Mouse (Mus musculus) frontal cortex, adult (tissue): ENCODE data around the gene Stra8.

Source experiments
- ATAC-seq: cut with Nextera tagmentation; 2 replicates; pipeline ENCODE4 v1.9.2; 2017; ENCODE audit warnings: mild to moderate bottlenecking, moderate library complexity, mixed read lengths; ENCODE audit not compliant: low TSS enrichment

Gene Stra8

GRCm38 (mm10) chr6:34919956-34920355 lies at the start of gene Stra8:
Stra8 (plus strand) TSS chr6:34920163.
- ATAC-seq, result no peak

- ATAC-seq, result no peak
Measured at GRCm38 (mm10) chr6:34870724-34871123, 49.2 kb upstream of the Stra8 start.

- ATAC-seq, result no peak
Measured at GRCm38 (mm10) chr6:34871929-34872328, 48.0 kb upstream of the Stra8 start.

- ATAC-seq, result no peak
Measured at GRCm38 (mm10) chr6:34872871-34873270, 47.1 kb upstream of the Stra8 start.

- 0 out of 2 replicates have a peak, but pooled peaks have one; percentile 0 for ATAC-seq
Measured at GRCm38 (mm10) chr6:34874101-34874921, 45.7 kb upstream of the Stra8 start.

GRCm38 (mm10) chr6:34875268-34875761 lies 44.6 kb upstream of the Stra8 start:
- ATAC-seq, result no peak

GRCm38 (mm10) chr6:34875966-34876834 lies 43.8 kb upstream of the Stra8 start:
- no peak for ATAC-seq

GRCm38 (mm10) chr6:34876835-34877156 lies 43.2 kb upstream of the Stra8 start:
- ATAC-seq, result no peak

- peak; percentile 64 for ATAC-seq
Measured at GRCm38 (mm10) chr6:34877509-34878321, 42.2 kb upstream of the Stra8 start, which contains the start of gene Cyren. Cyren (minus strand) TSS chr6:34878060.

- ATAC-seq, result no peak
Measured at GRCm38 (mm10) chr6:34879101-34879740, 40.7 kb upstream of the Stra8 start.

GRCm38 (mm10) chr6:34879911-34880475 lies 40.0 kb upstream of the Stra8 start:
- peak; percentile 48 for ATAC-seq

GRCm38 (mm10) chr6:34884724-34885123 lies 35.2 kb upstream of the Stra8 start:
- ATAC-seq, result no peak

GRCm38 (mm10) chr6:34887131-34887850 lies 32.7 kb upstream of the Stra8 start:
- peak; percentile 51 for ATAC-seq

GRCm38 (mm10) chr6:34889185-34889584 lies 30.8 kb upstream of the Stra8 start:
- ATAC-seq, result no peak

- ATAC-seq, result no peak
Measured at GRCm38 (mm10) chr6:34895569-34895968, 24.4 kb upstream of the Stra8 start.

GRCm38 (mm10) chr6:34896168-34896780 lies 23.7 kb upstream of the Stra8 start:
- no peak for ATAC-seq

- ATAC-seq, result no peak
Measured at GRCm38 (mm10) chr6:34899127-34899526, 20.8 kb upstream of the Stra8 start.

- no peak for ATAC-seq
Measured at GRCm38 (mm10) chr6:34900990-34901389, 19.0 kb upstream of the Stra8 start.

- peak; percentile 79 for ATAC-seq
Measured at GRCm38 (mm10) chr6:34901911-34902444, 18.0 kb upstream of the Stra8 start.
